Comparison of ENCODE assay signal across 16 mouse cellular contexts in genomic region chr11:12346486-12346885, GRCm38 (mm10).
"Had no signal": no experiment of that assay in that cellular context is flagged by ENCODE, and none has a peak within 500 bp of the region (broad histone marks: within the 10 kb centered on the region; RNA-seq: fewer than 3 reads in every experiment).

No protein-coding gene starts in this region.

- H3K27ac ChIP-seq: liver, embryonic 15.5 days; lung, embryonic 15.5 days; macrophage; midbrain, embryonic 12.5 days; neural tube, embryonic 12.5 days had no signal

- H3K36me3 ChIP-seq: liver, embryonic 15.5 days; lung, embryonic 15.5 days; midbrain, embryonic 12.5 days; neural tube, embryonic 12.5 days had no signal

- H3K9ac ChIP-seq: liver, embryonic 15.5 days; liver, postnatal 0 days; lung, embryonic 15.5 days; midbrain, embryonic 12.5 days; neural tube, embryonic 12.5 days had no signal

- ATAC-seq: liver, postnatal 0 days; midbrain, embryonic 16.5 days had no signal

- H3K27me3 ChIP-seq: liver, embryonic 15.5 days; lung, embryonic 15.5 days; megakaryocyte, embryonic 14.5 days; midbrain, embryonic 12.5 days; neural tube, embryonic 12.5 days had no signal

- H3K9me3 ChIP-seq: liver, embryonic 15.5 days; lung, embryonic 15.5 days; megakaryocyte, embryonic 14.5 days; midbrain, embryonic 12.5 days; neural tube, embryonic 12.5 days had no signal

- DNase-seq: liver, postnatal 0 days; lung, adult 2 months; lung, postnatal 10 days; midbrain, embryonic 14.5 days; right cerebral cortex, postnatal 14 days; spleen, adult 18-20 months; thymus, adult 18-20 months; thymus, postnatal 14 days; thymus, postnatal 36 days had no signal

- H3K4me2 ChIP-seq: liver, embryonic 15.5 days; lung, embryonic 15.5 days; midbrain, embryonic 12.5 days; neural tube, embryonic 12.5 days had no signal

- H3K4me3 ChIP-seq: liver, embryonic 15.5 days; lung, embryonic 15.5 days; megakaryocyte, embryonic 14.5 days; midbrain, embryonic 12.5 days; neural tube, embryonic 12.5 days had no signal

- H3K4me1 ChIP-seq: liver, embryonic 15.5 days; lung, embryonic 15.5 days; megakaryocyte, embryonic 14.5 days; neural tube, embryonic 12.5 days had no signal
